Mouse (Mus musculus): ENCODE measurements around the gene Cep68.

DNA sequence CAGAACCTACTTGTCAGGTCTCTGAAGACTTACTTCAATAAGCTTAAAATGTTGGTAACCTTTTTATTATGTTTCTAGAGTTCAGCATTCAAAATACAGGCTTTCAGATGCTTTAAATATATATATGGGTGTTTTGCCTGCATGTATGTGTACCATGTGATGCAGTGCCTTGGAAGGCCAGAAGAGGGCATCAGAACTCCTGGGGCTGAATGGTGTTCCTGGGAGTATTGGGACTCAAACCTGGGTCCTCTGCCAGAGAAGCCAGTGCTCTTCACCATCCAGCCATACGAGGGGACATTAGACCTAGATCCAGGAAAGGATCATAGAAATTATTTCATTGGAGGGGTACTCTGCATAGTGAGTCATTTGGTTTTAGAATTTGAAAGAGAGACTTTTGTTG lies 34.5 kb downstream of the Cep68 start:
- TF ChIP-seq POLR2A (IDR thresholded peaks at IDR 0.05; ENCODE audit: insufficient read depth, low read depth, low read length) (no peak), CTCF (IDR thresholded peaks at IDR 0.05; ENCODE audit: insufficient read depth, low read depth, low read length) (no peak)

All from olfactory bulb, adult 2 months (tissue).